Mouse (Mus musculus) granulocyte monocyte progenitor cell, adult 5-6 weeks (primary cell): ENCODE data around the gene Irf9. TPM values are rescaled to one million over a fixed set of nuclear protein-coding genes. Genes with fewer than 3 reads are reported as not detected.

Experiments used
- ATAC-seq: replicated peaks from 2 replicates; pipeline ENCODE4 v1.8.0; 2016; ENCODE audit warnings: mild to moderate bottlenecking, moderate TSS enrichment, inconsistent platforms; ENCODE audit not compliant: poor library complexity, severe bottlenecking
- total RNA-seq, 2 experiments: library from RNA; stranded (forward) in 1 of 2; stranded (reverse) in 1 of 2; fragments of 200-712, 200-1000 nt in 1 of 2; fragments of >200 nt in 1 of 2; fragmentation: Nextera tagmentation in 1 of 2; gene quantifications; 2 replicates each; pipeline ENCODE4 v1.2.3; 2014 to 2017

The Irf9 gene
- total RNA-seq (2014; fragmentation: Nextera tagmentation) (23.4 and 31.2 TPM in 2 replicates), total RNA-seq (2017) (21.9 and 27.4 TPM in 2 replicates)

DNA sequence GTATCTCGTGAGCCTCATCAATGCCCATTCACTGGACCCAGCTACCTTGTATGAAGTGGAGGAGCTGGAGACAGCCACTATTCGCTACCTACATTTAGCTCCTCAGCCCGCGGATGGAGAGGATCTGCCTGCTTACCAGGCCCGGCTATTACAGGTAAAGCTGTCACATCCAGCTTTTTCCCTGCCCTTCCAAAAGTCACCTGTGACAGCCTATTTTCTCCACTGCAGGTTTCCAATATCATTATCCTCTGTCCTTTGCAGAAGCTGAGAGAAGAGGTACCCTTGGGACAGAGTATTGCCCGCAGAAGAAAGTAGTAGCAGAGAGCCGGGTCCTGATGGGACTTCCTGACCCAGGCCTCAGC is at the start of gene Irf9:
Irf9 (plus strand) TSS at position 301 of the 362 bp plus-strand sequence.
- no peak for ATAC-seq

GRCm38 (mm10) chr14:55554635-55555034 is 48.7 kb upstream of the Irf9 start:
- ATAC-seq: no peak

DNA sequence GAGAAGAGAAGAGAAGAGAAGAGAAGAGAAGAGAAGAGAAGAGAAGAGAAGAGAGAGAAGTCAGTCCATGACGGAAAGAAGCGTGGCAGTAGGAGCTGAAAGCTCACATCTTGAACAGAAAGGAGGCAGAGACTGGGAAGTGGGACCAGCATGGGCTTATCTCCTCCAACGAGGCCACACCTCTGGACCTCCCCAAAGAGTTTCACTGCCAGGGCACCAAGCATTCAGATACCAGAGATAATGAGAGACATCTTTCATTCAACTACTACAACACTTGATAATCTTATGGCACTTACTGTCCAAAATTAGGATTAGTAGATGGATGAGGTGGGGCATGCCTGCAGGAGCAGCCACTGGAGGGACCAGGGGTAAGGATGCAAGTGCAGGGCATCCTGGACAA is 47.6 kb upstream of the Irf9 start:
- ATAC-seq: no peak

GRCm38 (mm10) chr14:55557003-55557402 is 46.4 kb upstream of the Irf9 start:
- peak; percentile 34 for ATAC-seq

GRCm38 (mm10) chr14:55557587-55557986 is 45.8 kb upstream of the Irf9 start:
- no peak for ATAC-seq

GRCm38 (mm10) chr14:55558740-55559448 is 44.5 kb upstream of the Irf9 start:
- no peak for ATAC-seq

GRCm38 (mm10) chr14:55559799-55560201 is 43.6 kb upstream of the Irf9 start, which contains the start of gene Dcaf11:
Gene Dcaf11 (plus strand): TSS chr14:55560006.
- ATAC-seq: peak; percentile 46

DNA sequence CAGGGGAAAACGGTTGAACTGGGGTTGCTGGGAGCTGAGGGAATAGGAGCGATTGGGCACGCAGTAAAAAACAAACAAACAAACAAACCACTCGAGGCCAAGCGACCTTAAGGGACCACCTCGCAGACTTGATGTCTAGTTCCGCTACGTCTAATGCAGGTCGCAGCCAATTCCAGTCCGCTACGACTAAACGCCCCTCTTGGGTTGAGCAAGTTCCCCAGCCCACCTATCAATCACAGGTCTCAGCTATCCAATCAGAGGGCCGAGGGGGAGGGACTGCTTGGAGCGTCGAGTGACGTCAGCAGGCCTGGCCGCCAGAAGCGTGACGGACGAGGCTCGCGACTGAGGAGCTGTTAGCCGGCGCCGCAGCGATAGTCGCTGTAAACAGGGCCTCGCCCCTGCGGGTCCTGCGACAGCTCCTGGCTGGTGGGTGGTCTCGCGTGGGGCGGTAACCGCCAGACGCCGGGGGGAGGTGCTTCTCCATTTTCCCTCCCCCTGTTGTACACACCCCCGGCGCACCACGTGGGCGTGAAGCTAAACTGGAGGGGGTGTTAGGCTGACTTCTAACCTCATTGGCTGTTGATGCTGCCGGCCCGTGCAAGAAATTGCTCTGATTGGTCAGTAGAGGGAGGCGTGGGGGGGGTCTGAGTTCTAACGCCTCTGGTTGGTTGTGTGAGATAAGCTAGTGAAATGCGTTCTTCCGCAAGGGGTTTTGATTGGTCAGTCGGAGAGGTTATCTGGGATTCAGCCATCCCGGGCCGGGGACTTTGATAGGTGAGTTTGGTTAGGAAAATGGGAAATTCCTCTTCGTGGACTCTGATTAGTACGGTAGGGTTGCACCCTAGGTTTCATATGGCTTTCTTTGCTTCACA is 42.9 kb upstream of the Irf9 start, which contains the start of gene A730061H03Rik:
A730061H03Rik (minus strand) TSS at position 205 of the 872 bp plus-strand sequence.
- ATAC-seq: peak; percentile 76

DNA sequence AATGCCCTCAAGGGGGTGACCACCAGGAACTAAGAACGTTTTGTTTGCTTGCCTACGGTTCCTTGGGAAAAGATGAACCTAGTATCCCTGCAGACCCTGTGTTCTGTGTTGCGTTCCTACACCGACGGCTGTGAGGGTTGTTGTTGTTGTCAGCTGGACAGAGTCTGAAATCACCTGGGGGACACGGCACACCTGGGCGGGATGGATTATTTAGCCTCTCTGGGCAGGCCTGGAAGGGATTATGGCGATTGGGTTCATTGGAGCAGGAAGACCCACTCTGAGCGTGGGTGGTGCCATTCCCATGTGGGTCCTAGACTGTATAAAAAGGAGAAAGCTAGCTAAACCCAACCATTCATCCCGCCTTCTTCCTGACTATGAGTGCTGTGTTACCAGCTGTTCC is 41.5 kb upstream of the Irf9 start:
- ATAC-seq: no peak

GRCm38 (mm10) chr14:55563249-55563648 is 40.1 kb upstream of the Irf9 start:
- no peak for ATAC-seq

DNA sequence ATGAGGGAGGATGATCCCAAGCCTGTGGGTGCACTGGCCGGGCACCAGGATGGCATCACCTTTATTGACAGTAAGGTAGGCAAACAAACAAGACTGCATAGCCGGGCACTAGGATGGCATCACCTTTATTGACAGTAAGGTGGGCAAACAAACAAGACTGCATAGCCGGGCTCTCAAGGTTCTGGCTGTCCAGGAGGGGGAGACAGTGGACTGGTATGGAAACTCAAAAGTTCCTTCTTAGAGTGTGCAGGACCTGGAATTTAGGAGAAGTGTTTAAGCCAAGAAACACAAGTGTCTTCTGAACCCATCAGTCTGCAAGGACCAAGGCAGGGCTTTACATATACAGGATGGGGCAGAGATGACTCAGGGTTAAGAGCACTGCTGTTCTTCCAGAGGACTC is 37.6 kb upstream of the Irf9 start:
- ATAC-seq: no peak

DNA sequence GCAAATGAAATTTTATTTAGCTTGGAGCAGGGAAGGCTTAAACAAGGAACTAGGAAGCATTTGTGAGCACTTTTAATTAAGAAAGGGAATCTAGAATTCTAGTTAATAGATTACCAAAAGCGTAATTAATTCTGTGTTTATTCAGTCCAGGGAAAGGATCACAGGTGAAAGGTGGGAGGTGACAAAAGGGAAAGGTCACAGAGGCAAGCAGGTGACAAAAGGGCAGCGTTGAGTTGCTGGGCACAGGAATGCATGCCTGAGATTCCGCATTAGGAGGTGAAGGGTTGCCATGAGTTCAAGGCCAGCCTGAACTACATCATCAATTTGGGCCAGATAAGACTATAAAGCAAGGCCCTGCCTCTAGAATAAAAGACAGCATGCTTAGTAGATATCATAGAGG is 35.9 kb upstream of the Irf9 start:
- ATAC-seq: no peak

- no peak for ATAC-seq
Observed at GRCm38 (mm10) chr14:55570588-55570987, 32.8 kb upstream of the Irf9 start.

DNA sequence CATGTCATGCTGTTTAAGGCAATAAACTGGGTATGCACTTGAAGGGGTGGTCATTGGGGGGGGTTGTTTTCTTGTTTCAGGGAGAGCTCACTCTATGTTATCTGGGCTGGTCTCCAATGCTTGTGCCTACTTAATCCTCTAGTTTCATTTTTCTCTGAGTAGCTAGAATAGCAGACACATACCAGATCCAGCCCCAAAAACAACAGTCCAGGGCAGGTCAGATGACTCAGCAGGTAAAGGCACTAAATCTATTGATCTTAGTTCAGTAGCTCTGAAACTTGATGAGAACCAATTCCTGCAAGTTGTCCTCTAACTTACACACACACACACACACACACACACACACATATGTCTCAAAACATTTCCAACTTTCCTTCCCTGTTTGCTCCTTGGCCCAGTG is 31.6 kb upstream of the Irf9 start:
- ATAC-seq: no peak

DNA sequence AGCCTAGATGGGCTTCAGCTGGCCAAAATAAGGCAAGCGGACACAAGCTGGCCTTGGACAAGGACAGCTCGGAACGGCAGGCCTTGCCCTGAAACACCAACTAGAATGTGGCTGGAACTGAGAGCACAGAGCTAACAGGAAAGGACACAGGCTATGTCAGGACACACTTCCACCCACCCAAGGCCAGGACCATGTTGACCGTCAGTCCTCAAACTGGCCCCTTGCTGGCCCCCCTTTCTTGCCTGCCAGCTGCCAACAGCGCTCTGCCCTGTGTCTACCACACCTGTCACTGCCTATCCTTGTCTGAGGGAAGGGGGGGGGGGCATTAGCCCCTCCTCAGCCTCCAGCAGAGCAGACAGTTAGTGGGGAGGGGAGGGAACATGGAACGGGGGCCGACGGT is 28.1 kb upstream of the Irf9 start, which contains the start of gene Fitm1:
Fitm1 (plus strand) TSS at position 316 of the 400 bp plus-strand sequence.
- ATAC-seq: no peak

DNA sequence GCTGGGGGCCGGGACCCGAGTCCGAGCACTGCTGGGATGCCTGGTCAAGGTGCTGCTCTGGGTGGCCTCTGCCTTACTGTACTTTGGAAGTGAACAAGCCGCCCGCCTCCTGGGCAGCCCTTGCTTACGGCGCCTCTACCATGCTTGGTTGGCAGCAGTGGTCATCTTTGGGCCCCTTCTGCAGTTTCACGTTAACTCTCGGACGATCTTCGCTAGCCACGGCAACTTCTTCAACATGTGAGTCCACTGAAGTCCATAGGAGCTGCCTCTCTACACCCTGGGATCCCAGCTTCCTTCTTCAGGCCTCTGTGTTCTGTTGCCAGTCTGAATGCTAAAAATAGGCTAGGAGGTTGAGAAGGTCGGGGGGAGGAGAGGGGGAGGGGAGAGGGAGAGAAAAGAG is 27.7 kb upstream of the Irf9 start:
- no peak for ATAC-seq

DNA sequence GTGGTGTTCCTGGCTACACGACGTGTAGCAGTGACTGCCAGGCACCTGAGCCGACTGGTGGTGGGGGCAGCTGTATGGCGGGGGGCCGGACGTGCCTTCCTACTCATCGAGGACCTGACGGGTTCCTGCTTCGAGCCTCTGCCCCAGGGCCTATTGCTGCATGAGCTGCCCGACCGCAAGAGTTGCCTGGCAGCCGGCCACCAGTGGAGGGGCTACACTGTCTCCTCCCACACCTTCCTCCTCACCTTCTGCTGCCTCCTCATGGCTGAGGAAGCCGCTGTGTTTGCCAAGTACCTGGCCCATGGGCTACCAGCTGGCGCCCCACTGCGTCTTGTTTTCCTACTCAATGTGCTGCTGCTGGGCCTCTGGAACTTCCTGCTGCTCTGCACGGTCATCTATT is 27.0 kb upstream of the Irf9 start:
- ATAC-seq: peak; percentile 35

DNA sequence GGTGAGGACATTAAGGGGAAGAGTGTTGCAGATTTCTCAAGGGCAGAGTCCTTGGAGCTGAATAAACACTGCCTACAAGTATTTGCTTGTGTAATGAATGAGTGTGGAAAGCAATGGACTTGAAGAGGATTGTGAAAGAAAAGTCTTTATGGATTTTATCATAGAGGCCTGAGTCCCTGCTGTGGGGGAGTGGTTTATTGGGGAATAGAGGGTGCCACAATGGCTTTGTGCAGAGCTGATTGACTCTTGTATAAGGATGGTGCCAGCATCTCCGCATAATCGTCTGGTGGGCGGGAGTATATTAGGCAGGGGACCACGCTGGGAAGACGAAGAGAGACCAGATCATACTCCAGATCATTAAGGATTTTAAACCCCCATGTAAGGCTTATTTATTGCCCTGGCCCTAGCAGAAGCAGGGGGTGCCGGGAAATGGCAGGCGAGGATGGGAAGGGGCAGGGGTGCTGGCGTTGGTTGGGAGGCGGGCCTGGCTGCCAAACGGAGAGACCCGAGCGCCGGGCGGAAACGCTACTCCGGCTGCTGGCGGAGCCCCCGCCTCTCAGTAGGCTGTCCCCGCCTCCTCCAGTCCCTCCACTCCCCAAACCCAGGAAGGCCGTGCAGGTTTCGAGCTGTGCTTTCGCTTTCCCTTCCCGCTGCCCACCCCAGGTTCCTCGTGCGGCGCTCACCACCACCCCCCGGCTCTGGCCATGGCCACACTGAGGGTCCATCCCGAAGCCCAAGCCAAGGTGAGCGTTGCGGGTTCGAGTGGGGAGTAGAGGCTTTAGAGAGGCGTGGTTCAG is 25.3 kb upstream of the Irf9 start, which contains the start of gene Psme1:
Psme1 (plus strand) TSS at position 253 of the 797 bp plus-strand sequence.
- ATAC-seq: peak; percentile 85

- no peak for ATAC-seq
Observed at GRCm38 (mm10) chr14:55578668-55579269, 24.6 kb upstream of the Irf9 start.
